Mouse (Mus musculus) left cerebral cortex, adult 8-10 months (tissue): Measurements from ENCODE around the gene Eme2. TPM values are rescaled to one million over a fixed set of nuclear protein-coding genes. Genes with fewer than 3 reads are reported as not detected.

Source experiments
- DNase-seq, 2 experiments: peaks; one replicate each; pipeline ENCODE4 v3.0.0; 2022; ENCODE audit warnings: low spot score in 2 of 2
- total RNA-seq, 4 experiments: library from RNA; stranded (reverse); gene quantifications; 2 replicates each; pipeline ENCODE4 v1.2.4; 2022

Eme2 gene
- total RNA-seq, 4 experiments from 2014 or later, result 44.3 to 57.5 (median 48.6) TPM

DNA sequence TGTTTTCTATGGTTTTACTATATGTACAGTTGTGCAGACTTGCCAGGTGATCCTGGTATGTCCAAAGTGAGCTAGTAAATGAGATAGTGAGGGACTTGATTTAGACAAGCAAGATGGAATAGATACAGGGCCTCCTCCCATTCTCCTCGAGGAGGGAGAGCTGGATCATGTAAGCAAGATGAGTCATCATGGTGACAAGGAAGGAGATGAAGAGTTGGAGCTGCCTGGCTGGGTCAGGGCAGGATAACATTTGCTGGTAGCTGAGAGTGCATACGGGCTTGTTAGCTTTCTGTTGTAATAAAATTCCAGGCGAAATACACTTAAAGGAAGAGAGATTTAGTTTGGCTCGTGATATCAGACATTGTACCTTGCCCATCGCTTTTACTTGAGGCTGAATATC, 54.5 kb downstream of the Eme2 start:
- no peak for DNase-seq

- no peak for DNase-seq
Observed at GRCm38 (mm10) chr17:24839842-24840241, 55.0 kb downstream of the Eme2 start, which contains the start of gene Hagh. Gene Hagh (plus strand): TSS chr17:24840143.

Other genes with a start within 250 kb of the Eme2 start
- 10 to 100 TPM; 41.0 to 47.7 (median 42.0) TPM for gene Slc9a3r2, start 244.8 kb downstream of the Eme2 start, total RNA-seq
- gene Npw, start 236.6 kb downstream of the Eme2 start, total RNA-seq, result under 1 TPM in 1 of 4 experiments, not detected in 3; 0.63 TPM
- 10 to 100 TPM; 30.4 to 40.9 (median 36.1) TPM for gene Zfp598, start 225.4 kb downstream of the Eme2 start, total RNA-seq
- gene Syngr3, start 205.1 kb downstream of the Eme2 start, total RNA-seq, result 100 to 1,000 TPM; 163 to 176 (median 164) TPM
- 10 to 100 TPM; 17.6 to 19.2 (median 18.0) TPM for gene Gfer, start 198.9 kb downstream of the Eme2 start, total RNA-seq
- gene Noxo1, start 198.9 kb downstream of the Eme2 start, total RNA-seq, result 1 to 10 TPM; 2.8 to 5.9 (median 3.0) TPM
- 10 to 100 TPM; 23.4 to 29.7 (median 25.6) TPM for gene Tbl3, start 187.4 kb downstream of the Eme2 start, total RNA-seq
- gene Rnf151, start 177.0 kb downstream of the Eme2 start, total RNA-seq, result under 1 TPM in 1 of 4 experiments, not detected in 3; 0.37 TPM
- 100 to 1,000 TPM; 270 to 312 (median 290) TPM for gene Rps2, start 177.0 kb downstream of the Eme2 start, total RNA-seq
- 100 to 1,000 TPM; 208 to 258 (median 238) TPM for gene Ndufb10, start 170.6 kb downstream of the Eme2 start, total RNA-seq
- gene Rpl3l, start 167.3 kb downstream of the Eme2 start, total RNA-seq, result under 1 TPM; 0.36 to 0.94 (median 0.43) TPM
- gene Msrb1, start 158.4 kb downstream of the Eme2 start, total RNA-seq, result 10 to 100 TPM; 41.4 to 52.7 (median 44.7) TPM
- under 1 TPM; 0.51 to 0.65 (median 0.55) TPM for gene Hs3st6, start 142.1 kb downstream of the Eme2 start, total RNA-seq
- not detected for gene Meiob, start 90.8 kb downstream of the Eme2 start, total RNA-seq
- 100 to 1,000 TPM; 129 to 143 (median 135) TPM for gene Hagh, start 54.9 kb downstream of the Eme2 start, total RNA-seq
- 10 to 100 TPM; 18.7 to 19.5 (median 19.1) TPM for gene Fahd1, start 44.7 kb downstream of the Eme2 start, total RNA-seq
- gene Igfals, start 29.1 kb downstream of the Eme2 start, total RNA-seq, result under 1 TPM in 2 of 4 experiments, not detected in 2; 0.17 to 0.25 TPM
- gene Nubp2, start 8.7 kb downstream of the Eme2 start, total RNA-seq, result 10 to 100 TPM; 28.1 to 33.7 (median 32.0) TPM
- gene Spsb3, start 8.4 kb downstream of the Eme2 start, total RNA-seq, result 10 to 100 TPM; 51.6 to 57.5 (median 55.3) TPM
- gene Mrps34, start within 50 bp of the Eme2 start, total RNA-seq, result 10 to 100 TPM; 65.0 to 73.3 (median 69.1) TPM
- gene Nme3, start 1.4 kb upstream of the Eme2 start, total RNA-seq, result 10 to 100 TPM; 43.5 to 59.7 (median 55.1) TPM
- 100 to 1,000 TPM; 348 to 379 (median 363) TPM for gene Mapk8ip3, start 41.9 kb upstream of the Eme2 start, total RNA-seq
- 1 to 10 TPM; 5.4 to 7.7 (median 7.0) TPM for gene Jpt2, start 65.6 kb upstream of the Eme2 start, total RNA-seq
- gene Cramp1l, start 120.7 kb upstream of the Eme2 start, total RNA-seq, result 10 to 100 TPM; 25.7 to 28.9 (median 26.7) TPM
- 10 to 100 TPM; 17.4 to 21.5 (median 20.3) TPM for gene Ift140, start 121.0 kb upstream of the Eme2 start, total RNA-seq
- 10 to 100 TPM in 3 of 4 experiments, 1 to 10 TPM in 1; 7.5 to 11.2 (median 10.6) TPM for gene Tmem204, start 188.5 kb upstream of the Eme2 start, total RNA-seq
- gene Telo2, start 220.9 kb upstream of the Eme2 start, total RNA-seq, result 10 to 100 TPM; 22.6 to 34.6 (median 28.6) TPM
- gene Ptx4, start 225.7 kb upstream of the Eme2 start, total RNA-seq, result under 1 TPM; 0.65 to 0.96 (median 0.75) TPM
- 10 to 100 TPM; 50.0 to 54.5 (median 51.1) TPM for gene Clcn7, start 238.3 kb upstream of the Eme2 start, total RNA-seq